Comparison of ENCODE assay signal across 10 mouse cellular contexts in the genomic region with DNA sequence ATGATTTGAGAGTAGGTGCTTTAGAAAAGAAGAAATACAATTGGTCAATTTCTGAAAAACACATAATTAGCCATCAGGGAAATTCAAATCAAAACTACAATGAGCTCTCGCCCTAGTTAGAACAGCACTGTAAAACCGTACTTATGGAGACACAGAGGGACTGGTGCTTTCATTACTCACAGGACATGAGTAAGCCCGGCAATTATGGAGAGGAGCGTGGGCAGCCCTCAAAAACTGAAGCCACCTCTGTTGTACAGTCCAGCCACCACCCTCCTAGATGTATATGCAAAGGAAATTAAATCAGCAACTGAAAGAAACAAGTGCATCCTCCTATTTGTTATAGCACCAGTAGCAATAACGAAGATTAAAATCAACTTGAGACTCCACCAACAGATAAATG.
"Had no signal": no experiment of that assay in that cellular context is flagged by ENCODE, and none has a peak within 500 bp of the region (broad histone marks: within the 10 kb centered on the region; RNA-seq: fewer than 3 reads in every experiment).

No protein-coding gene starts in this region.

- DNase-seq: liver, postnatal 0 days; lung, adult 2 months; lung, postnatal 14 days; lung, postnatal 36 days; thymus, adult 2 months; thymus, postnatal 25 days; thymus, postnatal 4 days had no signal

- ATAC-seq: liver, postnatal 0 days; lung, postnatal 0 days; midbrain, embryonic 13.5 days; midbrain, embryonic 15.5 days had no signal
